Comparison of ENCODE assay signal across 8 mouse cellular contexts in the genomic region with DNA sequence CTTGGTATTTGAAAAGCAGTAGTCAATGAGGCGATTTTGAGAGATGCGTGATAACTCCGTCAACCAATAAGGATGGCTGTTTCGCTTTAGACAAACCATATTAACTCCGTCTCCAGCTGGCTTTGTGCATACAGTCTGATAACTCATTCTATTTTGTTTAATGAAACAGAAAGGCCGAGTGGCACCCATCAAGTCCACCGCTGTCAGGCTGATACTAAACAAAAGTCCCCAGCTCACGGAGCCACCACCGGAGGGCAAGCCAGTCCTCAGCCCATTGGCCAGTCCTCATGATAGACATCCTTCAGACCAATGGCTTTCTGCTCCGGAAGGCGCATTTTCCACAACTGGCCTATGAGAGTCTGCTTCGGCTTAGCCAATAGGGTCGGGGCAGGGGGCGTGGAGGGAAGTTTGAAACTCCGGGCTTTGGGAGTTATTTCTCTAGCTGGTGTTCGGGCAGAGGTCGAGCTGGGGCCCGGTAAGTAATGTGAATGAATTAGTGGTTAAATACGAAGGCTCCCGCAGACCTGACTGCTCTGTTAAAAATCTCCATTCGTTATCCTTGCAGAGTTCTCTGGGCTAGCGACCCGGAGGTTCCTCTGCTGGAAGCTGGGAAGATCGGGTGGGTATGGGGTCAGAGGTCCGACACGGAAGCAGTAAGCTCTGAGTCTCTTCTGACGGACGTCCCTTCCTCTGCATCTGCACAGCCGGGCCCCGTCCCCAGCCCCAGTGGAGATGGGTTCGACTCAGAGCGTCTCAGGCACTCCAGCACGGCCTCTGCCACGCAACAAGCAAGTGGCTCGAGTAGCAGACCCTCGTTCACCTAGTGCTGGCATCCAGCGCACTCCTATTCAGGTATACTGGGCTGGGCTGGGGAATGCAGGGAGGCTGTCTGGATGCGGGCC. TPM values are rescaled to one million over a fixed set of nuclear protein-coding genes. Genes with fewer than 3 reads are reported as not detected.
A peak's percentile ranks its signal among the peaks of the same experiment; 100 is the strongest.
DNase-seq lines count a peak whose midpoint lies in the region; ATAC-seq and TF ChIP-seq lines count a peak whose summit lies in the region.

No protein-coding gene starts in this region.

- no peak for TF ChIP-seq POLR2A in brain, embryonic 14.5 days (IDR thresholded peaks at IDR 0.05; ENCODE audit: borderline replicate concordance, extremely low read depth, insufficient read depth, insufficient read length, poor library complexity, severe bottlenecking)

- H3K9ac ChIP-seq in heart, embryonic 12.5 days, result peak overlapping the region; percentile 78
- H3K9ac ChIP-seq in kidney, postnatal 0 days (ENCODE audit: low read depth, low read length), result peak overlapping the region; percentile 70
- peak overlapping the region; percentile 95 for H3K9ac ChIP-seq in liver, embryonic 11.5 days (ENCODE audit: low read depth, low read length)
- H3K9ac ChIP-seq in stomach, embryonic 14.5 days (replicated peaks; ENCODE audit: low read depth, low read length), result peak overlapping the region; percentile 52

- no peaks in the 10 kb centered on the region for H3K27me3 ChIP-seq in C2C12 (ENCODE audit: control insufficient read depth, insufficient read depth, insufficient read length)
- H3K27me3 ChIP-seq in erythroblast, embryonic 14.5 days (ENCODE audit: control insufficient read depth), result no peaks in the 10 kb centered on the region
- H3K27me3 ChIP-seq in heart, embryonic 12.5 days (replicated peaks), result no peaks in the 10 kb centered on the region
- H3K27me3 ChIP-seq in kidney, postnatal 0 days (ENCODE audit: insufficient read depth, low read length), result no peaks in the 10 kb centered on the region
- no peaks in the 10 kb centered on the region for H3K27me3 ChIP-seq in liver, embryonic 11.5 days (replicated peaks; ENCODE audit: control insufficient read depth, insufficient read depth, low read length)
- H3K27me3 ChIP-seq in stomach, embryonic 14.5 days (ENCODE audit: control insufficient read depth, insufficient read depth, low read length), result no peaks in the 10 kb centered on the region

- under 1% methylated on average over 38 of the region's 38 CpGs for WGBS in heart, embryonic 12.5 days
- WGBS in kidney, postnatal 0 days, result under 1% methylated on average over 38 of the region's 38 CpGs
- under 1% methylated on average over 38 of the region's 38 CpGs for WGBS in liver, embryonic 11.5 days
- under 1% methylated on average over 38 of the region's 38 CpGs for WGBS in stomach, embryonic 14.5 days

- H3K36me3 ChIP-seq in C2C12 (ENCODE audit: control insufficient read depth, insufficient read depth), result peaks cover 49% of the 10 kb centered on the region
- peaks cover 68% of the 10 kb centered on the region for H3K36me3 ChIP-seq in erythroblast, embryonic 14.5 days (ENCODE audit: control insufficient read depth)
- H3K36me3 ChIP-seq in heart, embryonic 12.5 days, result peaks cover 45% of the 10 kb centered on the region
- peaks cover 9% of the 10 kb centered on the region for H3K36me3 ChIP-seq in kidney, postnatal 0 days (ENCODE audit: insufficient read depth, low read length)
- peaks cover 22% of the 10 kb centered on the region for H3K36me3 ChIP-seq in liver, embryonic 11.5 days (ENCODE audit: control insufficient read depth, insufficient read depth, low read length)
- peaks cover 33% of the 10 kb centered on the region for H3K36me3 ChIP-seq in stomach, embryonic 14.5 days (ENCODE audit: control insufficient read depth, insufficient read depth, low read length)

- H3K4me3 ChIP-seq in C2C12 (ENCODE audit: insufficient read depth, poor library complexity, severe bottlenecking), result peak overlapping the region; percentile 75
- H3K4me3 ChIP-seq in erythroblast, embryonic 14.5 days (replicated peaks), result peak overlapping the region; percentile 74
- peak overlapping the region; percentile 68 for H3K4me3 ChIP-seq in heart, embryonic 12.5 days
- peak overlapping the region; percentile 67 for H3K4me3 ChIP-seq in kidney, postnatal 0 days (replicated peaks; ENCODE audit: low read depth, low read length)
- H3K4me3 ChIP-seq in liver, embryonic 11.5 days (ENCODE audit: low read depth, low read length), result peak overlapping the region; percentile 90
- peak overlapping the region; percentile 69 for H3K4me3 ChIP-seq in stomach, embryonic 14.5 days (ENCODE audit: low read depth, low read length)

- no peak for TF ChIP-seq CTCF in C2C12 (IDR thresholded peaks at IDR 0.05; ENCODE audit: control insufficient read depth, insufficient read depth, insufficient read length)
- TF ChIP-seq CTCF in brain, embryonic 14.5 days (IDR thresholded peaks at IDR 0.05; ENCODE audit: borderline replicate concordance, extremely low read depth, insufficient read depth, insufficient read length), result peak; percentile 2; the same call in 1 of the 2 replicates
- peak; percentile 21; the same call in 1 of the 2 replicates for TF ChIP-seq CTCF in kidney, postnatal 0 days (IDR thresholded peaks at IDR 0.05; ENCODE audit: low read depth)

- peak; percentile 89 for ATAC-seq in heart, embryonic 12.5 days (ENCODE audit: insufficient number of reproducible peaks, low FRiP score)
- ATAC-seq in kidney, postnatal 0 days (replicated peaks; ENCODE audit: low FRiP score, low read depth), result peak; percentile 87
- ATAC-seq in liver, embryonic 11.5 days (replicated peaks; ENCODE audit: low FRiP score), result peak; percentile 84
- ATAC-seq in stomach, embryonic 14.5 days (ENCODE audit: insufficient number of reproducible peaks, insufficient read depth, low FRiP score, low read depth), result peak; percentile 87

- H3K4me1 ChIP-seq in erythroblast, embryonic 14.5 days (ENCODE audit: control insufficient read depth), result peaks cover 49% of the 10 kb centered on the region
- peaks cover 19% of the 10 kb centered on the region for H3K4me1 ChIP-seq in heart, embryonic 12.5 days (replicated peaks)
- H3K4me1 ChIP-seq in kidney, postnatal 0 days (replicated peaks; ENCODE audit: insufficient read depth, low read length), result peaks cover 5% of the 10 kb centered on the region; the same call in 1 of the 2 replicates
- H3K4me1 ChIP-seq in liver, embryonic 11.5 days (replicated peaks; ENCODE audit: control insufficient read depth, insufficient read depth, low read length), result peaks cover 5% of the 10 kb centered on the region; the same call in 1 of the 2 replicates
- H3K4me1 ChIP-seq in stomach, embryonic 14.5 days (ENCODE audit: control insufficient read depth, insufficient read depth, low read length), result peaks cover 6% of the 10 kb centered on the region; the same call in 1 of the 2 replicates

- H3K4me2 ChIP-seq in heart, embryonic 12.5 days, result peak overlapping the region; percentile 81
- peak overlapping the region; percentile 74 for H3K4me2 ChIP-seq in kidney, postnatal 0 days (ENCODE audit: low read length)
- peak overlapping the region; percentile 89 for H3K4me2 ChIP-seq in liver, embryonic 11.5 days
- peak overlapping the region; percentile 54 for H3K4me2 ChIP-seq in stomach, embryonic 14.5 days (replicated peaks; ENCODE audit: low read depth, low read length)

- peaks cover 27% of the 10 kb centered on the region for H3K79me3 ChIP-seq in C2C12 (ENCODE audit: low read depth)

- no peaks in the 10 kb centered on the region for H3K9me3 ChIP-seq in erythroblast, embryonic 14.5 days (ENCODE audit: control insufficient read depth, low read length)
- H3K9me3 ChIP-seq in heart, embryonic 12.5 days (replicated peaks), result no peaks in the 10 kb centered on the region
- no peaks in the 10 kb centered on the region for H3K9me3 ChIP-seq in kidney, postnatal 0 days (replicated peaks; ENCODE audit: low read length)
- H3K9me3 ChIP-seq in liver, embryonic 11.5 days (ENCODE audit: control insufficient read depth, low read length), result no peaks in the 10 kb centered on the region
- H3K9me3 ChIP-seq in stomach, embryonic 14.5 days (ENCODE audit: control insufficient read depth, low read depth, low read length), result no peaks in the 10 kb centered on the region

- H3ac ChIP-seq in C2C12 (ENCODE audit: control insufficient read depth, insufficient read length, low read depth), result peak overlapping the region; percentile 88

- DNase-seq in brain, embryonic 14.5 days (ENCODE audit: low read depth), result peak; percentile 99
- DNase-seq in kidney, postnatal 0 days (ENCODE audit: low spot score), result peak; percentile 98
- peak; percentile 87 for DNase-seq in liver, embryonic 11.5 days (ENCODE audit: low spot score)
- DNase-seq in naive thymus-derived CD4-positive, alpha-beta T cell, adult 2 months (ENCODE audit: low read depth), result peak; percentile 95

- peaks cover 54% of the 10 kb centered on the region for H3K79me2 ChIP-seq in C2C12 (ENCODE audit: control insufficient read depth, insufficient read depth)

- H3K27ac ChIP-seq in heart, embryonic 12.5 days (ENCODE audit: poor library complexity, severe bottlenecking), result peak overlapping the region; percentile 85
- peak overlapping the region; percentile 92 for H3K27ac ChIP-seq in kidney, postnatal 0 days
- H3K27ac ChIP-seq in liver, embryonic 11.5 days (ENCODE audit: low read depth, low read length), result peak overlapping the region; percentile 75
- peak overlapping the region; percentile 84 for H3K27ac ChIP-seq in stomach, embryonic 14.5 days (ENCODE audit: low read length)

RNA-seq across cellular contexts. Expression of gene Cdca3, which starts 0.7 kb away (rescaled TPM):
- polyA plus RNA-seq in C2C12 (2012; fragmentation: generic; extraction: Trizol), result 69.9 TPM
- polyA plus RNA-seq in brain, embryonic 14.5 days (2012; rRNA removed), result 49.5 and 122 TPM in 2 replicates
- 26.9 and 32.9 TPM in 2 replicates for polyA plus RNA-seq in erythroblast, embryonic 14.5 days (2012)
- 105 and 121 TPM in 2 replicates for polyA plus RNA-seq in heart, embryonic 12.5 days (2016; fragmentation: Nextera tagmentation; extraction: Ambion mirVana)
- polyA plus RNA-seq in kidney, postnatal 0 days (2015; fragmentation: Nextera tagmentation; extraction: Ambion mirVana), result 85.1 and 91.2 TPM in 2 replicates
- 223 and 224 TPM in 2 replicates for polyA plus RNA-seq in liver, embryonic 11.5 days (2014; fragmentation: Nextera tagmentation; extraction: Ambion mirVana)
- polyA plus RNA-seq in stomach, embryonic 14.5 days (2014; fragmentation: Nextera tagmentation; extraction: Ambion mirVana), result 151 and 163 TPM in 2 replicates

RNA-seq across cellular contexts. Expression of gene Usp5, which starts 0.8 kb away (rescaled TPM):
- 132 TPM for polyA plus RNA-seq in C2C12 (2012; fragmentation: generic; extraction: Trizol)
- polyA plus RNA-seq in brain, embryonic 14.5 days (2012; rRNA removed), result 157 and 162 TPM in 2 replicates
- polyA plus RNA-seq in erythroblast, embryonic 14.5 days (2012), result 4.6 and 5.6 TPM in 2 replicates
- 119 and 121 TPM in 2 replicates for polyA plus RNA-seq in heart, embryonic 12.5 days (2016; fragmentation: Nextera tagmentation; extraction: Ambion mirVana)
- 96.6 and 106 TPM in 2 replicates for polyA plus RNA-seq in kidney, postnatal 0 days (2015; fragmentation: Nextera tagmentation; extraction: Ambion mirVana)
- polyA plus RNA-seq in liver, embryonic 11.5 days (2014; fragmentation: Nextera tagmentation; extraction: Ambion mirVana), result 115 and 118 TPM in 2 replicates
- 121 and 123 TPM in 2 replicates for polyA plus RNA-seq in stomach, embryonic 14.5 days (2014; fragmentation: Nextera tagmentation; extraction: Ambion mirVana)

RNA-seq across cellular contexts. Expression of gene Gnb3, which starts 10.0 kb away (rescaled TPM):
- polyA plus RNA-seq in C2C12 (2012; fragmentation: generic; extraction: Trizol), result not detected
- 1.9 and 2.6 TPM in 2 replicates for polyA plus RNA-seq in brain, embryonic 14.5 days (2012; rRNA removed)
- not detected in 2 replicates for polyA plus RNA-seq in erythroblast, embryonic 14.5 days (2012)
- 6.4 and 7.8 TPM in 2 replicates for polyA plus RNA-seq in heart, embryonic 12.5 days (2016; fragmentation: Nextera tagmentation; extraction: Ambion mirVana)
- 0.98 and 1.2 TPM in 2 replicates for polyA plus RNA-seq in kidney, postnatal 0 days (2015; fragmentation: Nextera tagmentation; extraction: Ambion mirVana)
- 0.29 and 0.74 TPM in 2 replicates for polyA plus RNA-seq in liver, embryonic 11.5 days (2014; fragmentation: Nextera tagmentation; extraction: Ambion mirVana)
- 1.4 and 1.5 TPM in 2 replicates for polyA plus RNA-seq in stomach, embryonic 14.5 days (2014; fragmentation: Nextera tagmentation; extraction: Ambion mirVana)

RNA-seq across cellular contexts. Expression of gene Tpi1, which starts 16.0 kb away (rescaled TPM):
- 604 TPM for polyA plus RNA-seq in C2C12 (2012; fragmentation: generic; extraction: Trizol)
- polyA plus RNA-seq in brain, embryonic 14.5 days (2012; rRNA removed), result 318 and 333 TPM in 2 replicates
- polyA plus RNA-seq in erythroblast, embryonic 14.5 days (2012), result 10.3 and 10.7 TPM in 2 replicates
- 1,356 and 1,406 TPM in 2 replicates for polyA plus RNA-seq in heart, embryonic 12.5 days (2016; fragmentation: Nextera tagmentation; extraction: Ambion mirVana)
- 664 and 686 TPM in 2 replicates for polyA plus RNA-seq in kidney, postnatal 0 days (2015; fragmentation: Nextera tagmentation; extraction: Ambion mirVana)
- 1,267 and 1,294 TPM in 2 replicates for polyA plus RNA-seq in liver, embryonic 11.5 days (2014; fragmentation: Nextera tagmentation; extraction: Ambion mirVana)
- polyA plus RNA-seq in stomach, embryonic 14.5 days (2014; fragmentation: Nextera tagmentation; extraction: Ambion mirVana), result 844 and 872 TPM in 2 replicates

RNA-seq across cellular contexts. Expression of gene Spsb2, which starts 21.6 kb away (rescaled TPM):
- polyA plus RNA-seq in C2C12 (2012; fragmentation: generic; extraction: Trizol), result 24.8 TPM
- polyA plus RNA-seq in brain, embryonic 14.5 days (2012; rRNA removed), result 5.3 and 5.7 TPM in 2 replicates
- 0.77 and 0.81 TPM in 2 replicates for polyA plus RNA-seq in erythroblast, embryonic 14.5 days (2012)
- 8.7 and 9.1 TPM in 2 replicates for polyA plus RNA-seq in heart, embryonic 12.5 days (2016; fragmentation: Nextera tagmentation; extraction: Ambion mirVana)
- polyA plus RNA-seq in kidney, postnatal 0 days (2015; fragmentation: Nextera tagmentation; extraction: Ambion mirVana), result 26.1 and 27.4 TPM in 2 replicates
- 9.5 and 10.4 TPM in 2 replicates for polyA plus RNA-seq in liver, embryonic 11.5 days (2014; fragmentation: Nextera tagmentation; extraction: Ambion mirVana)
- polyA plus RNA-seq in stomach, embryonic 14.5 days (2014; fragmentation: Nextera tagmentation; extraction: Ambion mirVana), result 7.4 and 8.0 TPM in 2 replicates

Comparison
In these comparisons a context has a peak if more than half of its experiments do, and no peak if none do; other contexts are left out.
1. Peak in every context shown above with its lines: DNase-seq, ATAC-seq, H3K4me3 ChIP-seq and H3K27ac ChIP-seq.
2. RNA of gene Usp5, which starts 0.8 kb away (polyA plus RNA-seq): 157 to 162 TPM in brain, embryonic 14.5 days, 132 TPM in C2C12 (single experiment), 119 to 121 TPM in heart, embryonic 12.5 days, 121 to 123 TPM in stomach, embryonic 14.5 days, 115 to 118 TPM in liver, embryonic 11.5 days and 96.6 to 106 TPM in kidney, postnatal 0 days; 4.6 to 5.6 TPM in erythroblast, embryonic 14.5 days; every median in the first group is over 10 times any median in the second.